Mouse (Mus musculus) megakaryocyte, embryonic 14.5 days (primary cell): Measurements from ENCODE around the gene Shoc2. TPM values are rescaled to one million over a fixed set of nuclear protein-coding genes. Genes with fewer than 3 reads are reported as not detected.

Source experiments
- H3K27me3 ChIP-seq: replicated peaks from 2 replicates; pipeline ENCODE3; 2012; ENCODE audit warnings: inconsistent platforms
- H3K36me3 ChIP-seq: replicated peaks from 2 replicates; pipeline ENCODE3; 2012; ENCODE audit warnings: low read length, inconsistent platforms, mixed read lengths
- H3K4me1 ChIP-seq: 2 replicates; pipeline ENCODE4 v1.6.1; 2012; ENCODE audit warnings: inconsistent platforms
- H3K4me3 ChIP-seq: replicated peaks from 2 replicates; pipeline ENCODE3; 2012; ENCODE audit warnings: moderate library complexity, mild to moderate bottlenecking, inconsistent platforms
- H3K9me3 ChIP-seq: 2 replicates; pipeline ENCODE4 v1.6.1; 2012; ENCODE audit warnings: inconsistent platforms
- FLI1 ChIP-seq: IDR thresholded peaks from 2 replicates; pipeline ENCODE4 v1.6.1; 2012; ENCODE audit warnings: low read length, inconsistent platforms, mixed read lengths
- GATA1 ChIP-seq: IDR thresholded peaks from 3 replicates; pipeline ENCODE4 v1.6.1; 2012; ENCODE audit warnings: mixed read lengths, low read length, inconsistent platforms, borderline replicate concordance
- polyA plus RNA-seq: library from polyadenylated mRNA; stranded (reverse); fragments of >175 nt; gene quantifications from 2 replicates; pipeline ENCODE4 v1.2.3, GENCODE M21; 2012; ENCODE audit warnings: low replicate concordance; ENCODE audit not compliant: insufficient read depth

Gene Shoc2
- polyA plus RNA-seq, 1 experiment, result 1.6 TPM

- Histone ChIP-seq H3K4me3 (no peak overlapping the region), H3K27me3 (peaks cover 42% of the 10 kb centered on the region), H3K9me3 (peaks cover 14% of the 10 kb centered on the region), H3K36me3 (no peaks in the 10 kb centered on the region), H3K4me1 (peaks cover 32% of the 10 kb centered on the region)
- TF ChIP-seq GATA1 (no peak), FLI1 (no peak)
These were observed 137.6 kb downstream of the Shoc2 start for GRCm38 (mm10) chr19:54081716-54082165.

Other genes starting within 250 kb of the Shoc2 start
- gene Pdcd4, start 52.1 kb upstream of the Shoc2 start, polyA plus RNA-seq, result 2.8 and 25.4 TPM in 2 replicates
- 5.1 TPM in 1 of 2 replicates, not detected in the other for gene Bbip1, start 321 bp downstream of the Shoc2 start, polyA plus RNA-seq
- 4.3 TPM in 2 replicates for gene Adra2a, start 99.8 kb downstream of the Shoc2 start, polyA plus RNA-seq